Mouse (Mus musculus) embryo, embryonic 11.5 days (tissue): ENCODE measurements around the gene Ctrb1.
A peak's percentile ranks its signal among the peaks of the same experiment; 100 is the strongest.
"Not testable (repeated sequence)": the region's sequence is repeated elsewhere in the genome, so short reads cannot be mapped to it uniquely, and the experiment has no call there.

ENCODE experiments used
- DNase-seq: peaks from one replicate; pipeline ENCODE4 v3.0.0-alpha.2; 2012; ENCODE audit warnings: low read depth, low spot score

Ctrb1 gene

DNA sequence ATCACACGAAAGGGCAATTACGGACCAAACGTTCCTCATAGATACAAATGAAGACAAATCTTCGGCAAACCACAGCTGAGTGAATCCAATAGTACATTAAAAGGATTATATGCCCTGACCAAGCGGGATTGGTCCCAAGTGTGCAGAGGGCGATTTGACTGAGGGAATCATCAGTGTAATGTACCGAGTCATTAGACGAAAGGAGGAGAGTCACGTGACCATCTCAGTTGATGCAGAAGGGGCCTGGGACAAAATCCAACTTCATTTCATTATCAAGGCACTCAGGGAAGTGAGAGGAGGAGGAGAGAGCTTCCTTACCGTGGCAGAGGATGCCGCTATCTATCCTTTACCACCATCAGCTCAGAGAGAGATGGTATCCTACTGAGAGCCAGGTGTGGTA lies 9.7 kb downstream of the Ctrb1 start:
- no peak for DNase-seq

DNA sequence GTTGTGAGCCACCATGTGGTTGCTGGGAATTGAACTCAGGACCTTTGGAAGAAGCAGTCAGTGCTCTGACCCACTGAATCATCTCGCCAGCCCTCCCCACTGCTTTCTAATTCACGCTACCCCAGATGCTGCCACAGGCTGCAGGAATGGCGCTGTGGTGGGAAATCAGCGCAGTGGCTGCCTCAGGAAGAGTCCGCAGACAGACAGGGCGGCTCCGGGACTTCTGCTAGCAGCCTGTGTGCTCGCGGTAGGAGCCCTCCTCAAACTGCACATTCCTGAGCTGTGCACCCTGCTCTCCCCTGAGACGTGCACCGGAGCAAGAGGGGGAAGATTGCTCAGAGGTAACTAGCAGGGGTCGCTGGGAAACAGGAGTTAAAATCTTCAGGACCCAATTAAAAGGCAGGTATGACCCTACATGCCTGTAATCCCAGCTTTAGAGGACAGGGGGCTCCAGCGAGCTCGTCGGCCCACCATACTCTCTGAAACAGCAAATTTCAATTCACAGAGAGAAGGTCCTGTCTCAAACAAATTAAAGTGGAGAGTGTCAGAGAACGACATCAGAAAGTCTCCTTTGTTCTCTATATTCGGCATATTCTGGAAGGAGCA lies 10.3 kb downstream of the Ctrb1 start:
- no peak for DNase-seq

DNA sequence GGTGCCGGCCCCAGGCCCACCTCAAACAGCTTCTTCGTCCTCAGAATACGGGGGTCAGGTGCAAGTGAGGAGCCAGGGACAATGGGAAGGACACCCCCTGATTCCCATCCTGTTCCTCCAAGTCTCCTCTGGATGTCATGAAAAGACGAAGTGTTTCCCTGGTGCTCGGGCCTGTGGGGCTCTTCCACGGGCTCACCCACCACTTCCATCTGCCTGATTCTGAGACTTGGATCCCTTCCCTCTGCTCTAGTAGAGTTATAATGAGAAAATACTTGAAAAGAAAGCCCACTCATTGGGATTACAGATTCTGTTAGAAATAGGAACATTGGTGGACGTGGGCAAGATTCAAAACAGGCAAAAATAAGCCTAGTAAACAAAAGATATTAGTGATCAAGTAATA lies 12.0 kb downstream of the Ctrb1 start:
- no peak for DNase-seq

DNA sequence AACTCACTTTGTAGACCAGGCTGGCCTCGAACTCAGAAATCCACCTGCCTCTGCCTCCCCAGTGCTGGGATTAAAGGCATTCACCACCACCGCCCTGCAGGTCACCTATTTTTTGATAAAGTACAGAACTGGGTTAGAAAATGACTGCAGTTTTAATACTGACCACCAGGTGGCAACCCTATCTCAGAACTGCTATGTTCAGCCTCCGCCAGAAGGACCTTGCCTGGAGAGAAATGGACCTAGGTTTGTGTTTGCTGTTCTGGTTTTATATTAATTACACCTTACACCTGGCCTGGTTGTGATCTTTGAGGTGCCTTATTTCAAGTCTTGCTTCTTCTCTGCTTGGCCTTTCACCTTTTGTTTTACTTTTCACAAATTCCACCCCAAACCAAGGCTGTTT lies 12.7 kb downstream of the Ctrb1 start:
- DNase-seq = peak; percentile 59

DNA sequence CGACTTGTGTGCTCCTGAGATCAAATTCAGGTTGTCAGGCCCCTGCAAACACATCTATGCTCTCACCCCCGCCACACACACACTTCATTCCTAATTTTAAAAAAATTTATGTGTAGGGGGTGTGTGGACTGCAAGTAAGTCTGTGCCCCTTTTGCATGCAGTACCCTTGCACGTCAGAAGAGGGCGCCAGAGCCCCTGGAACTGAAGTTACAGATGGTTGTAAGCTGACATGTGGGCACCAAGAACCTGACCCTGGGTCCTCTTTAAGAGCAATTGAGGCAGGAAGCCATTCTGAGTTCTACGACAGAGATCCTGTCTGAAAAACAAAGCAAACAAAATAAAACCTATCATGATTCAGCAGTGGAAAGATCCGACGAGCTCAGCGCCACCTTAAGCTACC lies 14.6 kb downstream of the Ctrb1 start:
- DNase-seq = no peak

DNA sequence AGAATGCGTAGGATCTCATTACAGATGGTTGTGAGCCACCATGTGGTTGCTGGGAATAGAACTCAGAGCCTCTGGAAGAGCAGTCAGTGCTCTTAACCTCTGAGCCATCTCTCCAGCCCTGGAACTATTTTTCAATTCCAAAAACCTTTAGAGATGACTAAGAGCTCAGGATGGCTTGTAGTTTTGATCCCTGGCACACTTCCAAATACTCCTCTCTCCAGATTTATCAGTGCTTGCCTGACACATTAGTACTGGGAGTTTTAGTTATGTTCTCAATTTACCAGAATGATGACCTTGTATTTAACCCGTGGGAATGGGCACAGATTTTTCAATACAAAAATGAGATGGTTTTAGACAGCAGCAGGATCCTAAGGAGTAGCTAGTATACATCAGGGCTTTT lies 24.1 kb downstream of the Ctrb1 start:
- no peak for DNase-seq

DNA sequence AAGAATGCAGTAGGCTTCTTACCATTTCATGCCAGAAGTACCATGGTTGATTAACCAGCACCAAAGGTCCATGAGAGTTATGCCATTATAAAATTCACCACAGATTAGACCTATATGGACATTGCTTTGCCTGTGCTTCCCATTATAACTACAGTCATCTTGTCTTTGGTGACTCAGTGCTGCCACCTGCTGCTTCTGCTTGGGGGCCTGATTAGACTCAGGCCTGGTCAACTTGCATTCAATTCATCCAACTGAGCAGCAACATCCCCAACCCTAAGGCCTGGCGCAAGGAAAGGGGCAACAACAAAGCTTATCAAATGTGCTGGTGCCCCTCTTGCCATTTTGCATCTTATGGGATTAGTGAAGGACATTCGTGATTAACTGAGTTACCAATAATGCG lies 28.3 kb downstream of the Ctrb1 start:
- peak; percentile 56 for DNase-seq

DNA sequence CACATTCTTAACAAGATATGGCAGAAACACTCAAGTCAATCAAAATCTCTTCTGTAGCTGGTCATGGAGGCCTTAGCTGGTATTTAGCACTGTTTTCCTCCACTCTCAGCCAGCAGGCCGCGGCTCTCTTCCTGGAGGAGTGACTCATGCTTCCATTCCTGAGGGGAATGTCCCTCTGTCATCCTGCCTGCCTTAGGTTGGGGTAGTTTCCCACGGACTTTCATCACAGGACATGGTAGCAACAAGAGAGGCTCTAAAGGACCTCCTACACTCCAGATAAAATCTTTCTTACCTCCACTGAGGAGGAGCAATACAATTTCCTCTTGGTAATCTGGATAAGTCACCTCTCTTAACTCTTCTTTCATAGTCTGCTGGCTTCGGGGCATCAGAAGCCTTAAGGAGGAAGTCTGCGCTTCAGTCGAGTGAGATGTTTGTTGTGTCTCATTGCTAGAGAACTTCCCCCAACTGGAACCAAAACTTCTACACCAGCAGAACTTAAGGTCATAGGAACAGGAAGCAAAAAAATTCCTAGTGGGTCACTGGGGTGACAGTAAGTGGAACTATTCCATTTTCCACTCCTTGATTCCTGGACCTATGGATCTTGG lies 31.9 kb downstream of the Ctrb1 start:
- no peak for DNase-seq

DNA sequence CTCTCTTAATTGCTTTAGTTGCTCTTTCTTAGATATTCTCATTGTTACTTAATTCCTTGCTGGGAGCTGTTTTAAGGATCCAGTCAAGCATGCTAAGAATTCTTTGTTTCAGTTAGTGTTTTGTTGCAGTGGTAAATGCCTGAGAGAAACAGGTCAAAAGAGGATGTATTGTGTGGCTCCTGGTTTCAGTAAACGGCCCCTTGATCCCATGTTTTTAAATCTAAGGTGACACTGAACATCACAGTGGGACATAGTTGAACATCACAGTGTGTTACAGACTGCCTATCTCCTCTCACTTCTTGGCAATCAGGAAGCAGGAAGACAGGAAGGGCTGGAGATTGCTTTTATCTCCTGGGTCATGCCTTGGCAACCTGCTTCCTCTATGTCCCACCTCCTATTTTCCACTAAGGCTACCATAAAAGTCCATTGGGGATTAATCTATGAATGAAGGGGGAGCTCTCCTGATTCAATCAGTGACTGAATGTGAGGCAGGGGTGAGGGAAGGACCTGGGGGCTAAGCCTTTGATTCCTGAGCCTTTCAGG lies 33.4 kb downstream of the Ctrb1 start:
- no peak for DNase-seq

DNA sequence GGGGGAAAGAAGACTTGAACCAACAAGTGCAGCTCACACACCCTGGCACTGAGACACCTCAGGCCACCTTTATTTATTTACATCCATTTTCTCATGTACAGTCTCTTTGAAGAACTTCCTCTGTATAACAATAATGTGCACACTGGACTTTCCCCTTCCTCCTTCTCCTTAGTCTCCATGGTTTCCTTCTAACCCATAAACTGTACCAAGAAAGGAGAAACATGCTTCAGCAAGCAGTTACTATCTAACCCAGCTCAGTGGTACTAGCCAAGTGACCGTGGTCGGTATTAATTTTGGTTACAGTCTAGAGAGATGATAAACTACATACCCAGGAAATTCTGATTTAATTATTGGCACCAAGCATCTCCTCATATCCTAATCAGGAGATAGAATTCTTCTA lies 37.3 kb downstream of the Ctrb1 start:
- no peak for DNase-seq

DNA sequence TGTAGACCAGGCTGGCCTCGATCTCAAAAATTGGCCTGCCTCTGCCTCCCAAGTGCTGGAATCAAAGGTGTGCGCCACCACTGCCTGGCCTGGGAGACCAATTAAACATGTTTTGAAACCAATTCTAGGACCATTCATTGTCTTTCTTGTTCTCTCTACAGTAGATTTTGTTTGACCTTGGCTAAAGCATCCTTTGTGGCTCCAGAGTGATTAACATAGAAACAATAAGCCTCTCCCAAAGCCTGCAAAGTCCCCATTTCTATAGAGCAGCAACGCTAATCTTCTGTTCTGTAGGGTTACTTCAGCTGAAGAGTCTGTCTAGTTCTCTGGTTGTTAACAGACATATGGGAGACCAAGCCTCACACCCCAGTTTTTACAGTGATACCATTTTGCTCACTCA lies 40.2 kb downstream of the Ctrb1 start:
- no peak for DNase-seq

DNA sequence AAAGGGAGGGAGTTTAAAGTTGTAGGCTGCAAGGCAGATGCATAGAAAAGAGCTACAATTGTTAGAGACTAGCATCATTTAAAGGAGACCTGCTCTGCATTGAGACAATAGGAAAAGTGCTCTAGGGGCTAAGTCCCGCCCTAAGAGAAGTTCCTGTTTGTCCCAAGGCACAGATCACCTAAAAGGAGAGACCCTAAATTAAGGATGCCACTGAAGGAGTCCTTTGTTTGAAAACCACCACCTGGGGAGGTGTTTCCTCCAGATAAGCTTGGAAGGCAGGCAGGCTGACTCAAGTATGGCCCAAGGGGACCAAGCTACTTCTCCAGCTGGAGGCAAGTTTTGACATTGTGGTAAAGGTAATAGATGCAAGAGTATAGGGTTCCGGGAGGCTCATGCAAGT lies 42.0 kb downstream of the Ctrb1 start:
- DNase-seq = no peak

DNA sequence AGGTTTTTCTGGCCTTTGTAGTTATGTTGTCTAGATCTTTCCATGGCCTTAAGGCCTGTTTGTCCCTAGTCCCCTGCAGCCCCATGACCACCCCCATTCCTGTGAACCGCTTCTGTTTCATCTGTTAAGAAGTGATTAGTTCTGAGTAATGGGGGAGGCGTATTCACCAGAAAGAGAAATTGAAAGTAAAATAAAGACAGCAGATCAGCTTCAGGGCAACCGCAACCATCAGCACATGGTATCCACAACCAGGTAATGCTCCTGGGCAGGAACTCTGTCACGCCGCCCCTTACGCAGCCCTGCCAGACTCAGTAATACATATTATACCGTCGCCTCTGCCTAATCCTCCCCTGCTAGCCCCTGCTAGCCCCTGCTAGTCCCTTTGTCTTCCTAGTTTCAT lies 45.1 kb downstream of the Ctrb1 start:
- no peak for DNase-seq

DNA sequence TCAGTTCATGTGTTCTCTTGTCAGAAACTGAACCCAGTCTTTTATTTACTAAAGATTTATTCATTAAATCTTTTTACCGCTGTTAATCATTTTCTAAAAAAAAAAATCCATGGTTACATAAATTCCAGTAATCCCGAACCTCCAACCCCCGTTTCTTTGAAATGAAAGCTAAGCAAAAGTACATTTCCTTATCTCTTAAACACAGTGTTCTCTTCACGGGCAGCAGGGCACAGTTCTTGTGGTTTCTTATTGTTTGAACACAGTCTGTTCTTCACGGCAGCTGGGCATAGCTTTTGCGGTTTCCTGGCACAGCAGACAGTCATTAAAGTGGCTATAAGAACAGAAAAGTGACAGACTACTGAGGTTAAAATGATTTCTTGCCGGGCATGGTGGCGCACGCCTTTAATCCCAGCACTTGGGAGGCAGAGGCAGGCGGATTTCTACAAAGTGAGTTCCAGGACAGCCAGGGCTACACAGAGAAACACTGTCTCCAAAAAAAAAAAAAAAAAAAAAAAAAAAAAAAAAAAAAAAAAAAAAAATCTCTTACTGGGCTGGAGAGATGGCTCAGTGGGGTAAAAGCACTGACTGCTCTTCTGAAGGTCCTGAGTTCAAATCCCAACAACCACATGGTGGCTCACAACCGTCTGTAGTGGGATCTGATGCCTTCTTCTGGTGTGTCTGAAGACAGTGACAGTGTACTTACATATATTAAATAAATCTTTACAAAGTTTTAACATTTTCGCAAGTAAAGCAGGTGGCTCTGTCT lies 46.3 kb downstream of the Ctrb1 start:
- DNase-seq = not testable (repeated sequence)

DNA sequence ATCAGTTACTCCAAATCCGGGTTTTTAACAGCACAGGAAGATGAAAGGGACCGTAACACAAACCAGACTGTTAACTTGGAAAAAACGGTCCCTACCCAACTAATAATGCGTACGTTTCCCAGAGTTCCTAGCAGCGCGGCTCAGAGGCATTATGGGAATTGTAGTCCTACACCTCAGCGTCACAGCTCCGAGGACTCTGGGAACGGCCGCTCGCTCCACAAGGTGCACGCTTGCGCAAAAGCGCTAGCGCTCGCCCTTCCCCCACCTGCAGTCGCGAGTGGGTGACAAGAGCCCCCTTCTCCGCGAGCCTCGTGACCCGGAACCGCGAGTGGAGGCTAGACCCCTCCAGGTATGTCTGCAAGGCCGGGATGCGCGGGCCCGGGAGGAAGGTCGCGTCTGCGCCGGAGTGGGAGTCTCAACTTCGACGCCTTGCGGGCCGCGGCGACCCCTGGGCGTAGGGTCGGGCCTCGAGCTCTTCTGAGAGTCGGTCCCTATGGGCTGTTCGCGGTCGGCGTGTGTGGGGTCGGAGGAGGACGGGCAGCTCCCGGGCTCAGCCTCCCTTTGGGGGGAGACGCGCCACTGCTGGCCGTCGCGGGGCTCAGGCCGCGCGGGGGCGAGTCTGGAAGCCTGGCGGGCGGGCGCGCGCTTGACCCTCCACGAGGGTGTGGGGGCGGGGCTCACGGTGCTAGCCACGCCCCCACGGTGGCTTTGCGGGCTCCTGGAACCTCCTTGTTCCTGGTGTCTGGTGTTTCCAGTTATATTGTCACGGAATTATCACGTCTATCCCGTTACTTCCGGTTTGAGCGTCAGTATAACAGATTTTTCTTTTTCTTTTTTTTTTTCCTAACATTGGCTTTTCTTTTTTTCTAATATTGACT lies 47.3 kb downstream of the Ctrb1 start, which contains the start of gene Zfp1:
Gene Zfp1, plus strand, starts transcription at position 138 of the 878 bp plus-strand sequence.
- DNase-seq = peak; percentile 87

DNA sequence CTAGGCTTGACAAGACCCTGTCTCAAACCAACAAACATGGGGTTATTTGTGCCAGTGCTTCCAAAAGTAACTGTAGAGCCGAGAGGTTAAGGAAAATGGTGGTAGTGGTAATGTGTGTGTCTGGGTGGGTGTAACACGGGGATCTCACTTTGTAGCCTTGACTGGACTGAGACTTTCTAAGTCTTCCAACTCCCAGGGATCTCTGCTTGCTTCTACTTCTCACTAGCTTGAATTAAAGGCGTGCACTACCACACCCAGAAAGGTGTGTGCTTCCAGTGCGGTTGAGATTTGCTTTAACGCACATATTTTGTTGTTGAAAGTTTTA lies 47.9 kb downstream of the Ctrb1 start:
- no peak for DNase-seq

DNA sequence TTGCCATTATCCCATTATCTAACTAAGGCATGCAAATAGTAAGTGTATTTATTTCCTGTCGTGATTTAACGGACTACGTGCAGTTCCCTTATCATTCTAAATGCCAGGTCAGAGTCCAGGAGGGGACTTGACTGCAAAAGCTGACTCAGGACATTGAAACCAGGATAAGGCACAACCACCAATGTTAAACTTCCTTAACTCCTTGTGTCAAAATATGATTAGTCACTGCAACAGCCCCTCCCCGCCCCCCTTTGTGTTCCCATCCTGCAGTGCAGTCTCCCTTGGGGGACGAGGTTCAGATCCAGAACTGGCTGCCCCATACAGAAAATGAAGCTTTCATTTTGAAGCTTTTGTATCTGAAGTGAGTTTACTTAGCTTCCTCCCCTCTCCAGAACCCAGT lies 48.3 kb downstream of the Ctrb1 start:
- DNase-seq = no peak

DNA sequence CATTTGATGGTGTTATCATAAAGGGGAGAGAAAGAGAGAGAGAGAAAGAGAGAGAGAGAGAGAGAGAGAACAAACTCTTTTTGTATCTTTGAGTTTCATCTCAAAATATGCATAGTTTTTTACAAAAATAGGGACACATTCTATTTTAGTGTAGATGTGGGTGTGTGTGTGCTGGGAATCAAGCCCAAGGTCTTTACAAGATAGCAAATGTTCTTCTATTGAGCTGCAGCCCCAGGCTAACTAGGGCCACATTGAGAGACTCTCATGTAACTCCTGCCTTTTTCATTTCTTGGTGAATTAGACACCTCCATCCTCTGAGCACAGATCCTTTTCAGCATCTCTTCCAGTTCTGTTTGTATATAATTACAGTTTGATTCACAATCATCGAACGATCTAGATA lies 49.7 kb downstream of the Ctrb1 start:
- DNase-seq = no peak

DNA sequence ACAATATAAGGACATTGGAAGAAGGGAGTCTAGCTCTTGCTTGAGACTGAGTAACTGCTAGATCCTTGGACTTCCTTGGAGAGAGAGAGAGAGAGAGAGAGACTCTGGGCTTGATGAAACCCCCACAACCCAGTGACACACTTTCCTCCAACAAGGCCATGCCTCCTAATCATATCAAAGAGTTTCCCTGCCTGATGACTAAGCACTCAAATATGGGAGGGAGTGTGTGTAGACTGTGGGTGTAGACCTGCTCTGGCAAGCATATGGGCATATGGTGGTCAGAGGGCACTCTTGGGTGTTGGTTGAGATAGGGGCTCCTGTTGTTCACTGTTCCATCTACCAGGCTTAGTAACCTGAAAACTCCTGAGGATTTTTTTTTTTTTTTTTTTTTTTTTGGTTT lies 52.7 kb downstream of the Ctrb1 start:
- DNase-seq = no peak
